22 mouse cellular contexts compared by ENCODE assay signal in genomic region chr4:132062289-132062688, GRCm38 (mm10). TPM values are rescaled to one million over a fixed set of nuclear protein-coding genes. Genes with fewer than 3 reads are reported as not detected.
DNase-seq lines count a peak whose midpoint lies in the region; ATAC-seq and TF ChIP-seq lines count a peak whose summit lies in the region.
"Had no signal": no experiment of that assay in that cellular context is flagged by ENCODE, and none has a peak within 500 bp of the region (broad histone marks: within the 10 kb centered on the region; RNA-seq: fewer than 3 reads in every experiment).

No protein-coding gene starts in this region.

- H3K27me3 ChIP-seq in heart, embryonic 13.5 days (replicated peaks) = no peaks in the 10 kb centered on the region
- no peaks in the 10 kb centered on the region for H3K27me3 ChIP-seq in lung, embryonic 14.5 days (ENCODE audit: insufficient read depth, low read length)
- H3K27me3 ChIP-seq in liver, embryonic 16.5 days (ENCODE audit: control insufficient read depth, insufficient read depth, low read depth, low read length) = no peaks in the 10 kb centered on the region
- H3K27me3 ChIP-seq: embryonic facial prominence, embryonic 13.5 days; heart, embryonic 12.5 days; hindbrain, embryonic 15.5 days; intestine, embryonic 15.5 days; limb, embryonic 15.5 days; neural tube, embryonic 15.5 days had no signal

- peaks cover 85% of the 10 kb centered on the region for H3K4me1 ChIP-seq in heart, embryonic 13.5 days
- peaks cover 3% of the 10 kb centered on the region; the same call in 1 of the 2 replicates for H3K4me1 ChIP-seq in lung, embryonic 14.5 days (ENCODE audit: insufficient read depth)
- peaks cover 98% of the 10 kb centered on the region for H3K4me1 ChIP-seq in liver, embryonic 16.5 days (ENCODE audit: control insufficient read depth, low read depth, low read length)

- ATAC-seq in heart, embryonic 13.5 days (ENCODE audit: extremely low read depth, insufficient number of reproducible peaks, low FRiP score, low TSS enrichment) = no peak
- no peak for ATAC-seq in lung, embryonic 14.5 days (ENCODE audit: insufficient read depth)
- no peak for ATAC-seq in liver, embryonic 16.5 days (ENCODE audit: low read depth)
- ATAC-seq: activated CD4-positive, CD25-positive, alpha-beta regulatory T cell, adult 4 months; midbrain, embryonic 16.5 days had no signal

- no peak for DNase-seq in heart, adult 9 months (ENCODE audit: low spot score in 2 of 2)
- peak; percentile 37 for DNase-seq in lung, embryonic 14.5 days
- DNase-seq in lung, postnatal 14 days = no peak
- peak; percentile 64 for DNase-seq in kidney, postnatal 14 days
- DNase-seq in frontal cortex, postnatal 25 days (ENCODE audit: low spot score in 2 of 2) = no peak
- DNase-seq: adrenal gland, postnatal 10 days; cerebellum, adult 9-11 months; gastrocnemius, adult 2 months; lung, postnatal 10 days; right cerebral cortex, postnatal 25 days had no signal

- TF ChIP-seq CTCF in lung, embryonic 14.5 days (IDR thresholded peaks at IDR 0.05; ENCODE audit: low read depth) = no peak

- H3K9ac ChIP-seq in heart, embryonic 13.5 days = no peak overlapping the region
- no peak overlapping the region for H3K9ac ChIP-seq in lung, embryonic 14.5 days
- H3K9ac ChIP-seq in liver, embryonic 16.5 days (ENCODE audit: low read depth, low read length) = 0 out of 2 replicates have a peak overlapping the region, but pooled peaks have one; percentile 17
- H3K9ac ChIP-seq: embryonic facial prominence, embryonic 13.5 days; heart, embryonic 12.5 days; hindbrain, embryonic 15.5 days; intestine, embryonic 15.5 days; limb, embryonic 15.5 days; neural tube, embryonic 15.5 days had no signal

- no peaks in the 10 kb centered on the region for H3K36me3 ChIP-seq in heart, embryonic 13.5 days
- no peaks in the 10 kb centered on the region for H3K36me3 ChIP-seq in lung, embryonic 14.5 days (ENCODE audit: insufficient read depth)
- peaks cover 17% of the 10 kb centered on the region for H3K36me3 ChIP-seq in liver, embryonic 16.5 days (ENCODE audit: control insufficient read depth, insufficient read depth)
- H3K36me3 ChIP-seq: embryonic facial prominence, embryonic 13.5 days; heart, embryonic 12.5 days; hindbrain, embryonic 15.5 days; intestine, embryonic 15.5 days; limb, embryonic 15.5 days; neural tube, embryonic 15.5 days had no signal

- H3K4me3 ChIP-seq in heart, embryonic 13.5 days = peak overlapping the region; percentile 1; the same call in 1 of the 2 replicates
- no peak overlapping the region for H3K4me3 ChIP-seq in lung, embryonic 14.5 days (ENCODE audit: low read depth, low read length)
- H3K4me3 ChIP-seq in liver, embryonic 16.5 days (ENCODE audit: low read depth, low read length) = peak overlapping the region; percentile 7; the same call in 1 of the 2 replicates
- H3K4me3 ChIP-seq: embryonic facial prominence, embryonic 13.5 days; gastrocnemius, adult 2 months; heart, embryonic 12.5 days; hindbrain, embryonic 15.5 days; intestine, embryonic 15.5 days; limb, embryonic 15.5 days; neural tube, embryonic 15.5 days had no signal

- no peaks in the 10 kb centered on the region for H3K9me3 ChIP-seq in heart, embryonic 13.5 days
- H3K9me3 ChIP-seq in lung, embryonic 14.5 days (ENCODE audit: low read depth, low read length) = no peaks in the 10 kb centered on the region
- no peaks in the 10 kb centered on the region for H3K9me3 ChIP-seq in liver, embryonic 16.5 days (replicated peaks; ENCODE audit: control insufficient read depth, low read length)
- H3K9me3 ChIP-seq: embryonic facial prominence, embryonic 13.5 days; G1E; heart, embryonic 12.5 days; hindbrain, embryonic 15.5 days; intestine, embryonic 15.5 days; limb, embryonic 15.5 days; neural tube, embryonic 15.5 days had no signal

- no peak overlapping the region for H3K27ac ChIP-seq in heart, embryonic 13.5 days (replicated peaks)
- no peak overlapping the region for H3K27ac ChIP-seq in lung, embryonic 14.5 days (ENCODE audit: low read depth)
- peak overlapping the region; percentile 99 for H3K27ac ChIP-seq in liver, embryonic 16.5 days (ENCODE audit: low read length)
- H3K27ac ChIP-seq: gastrocnemius, adult 2 months; hindbrain, embryonic 15.5 days; intestine, embryonic 15.5 days; limb, embryonic 15.5 days; neural tube, embryonic 15.5 days had no signal

- H3K4me2 ChIP-seq in heart, embryonic 13.5 days = peak overlapping the region; percentile 38
- no peak overlapping the region for H3K4me2 ChIP-seq in lung, embryonic 14.5 days
- peak overlapping the region; percentile 60 for H3K4me2 ChIP-seq in liver, embryonic 16.5 days (ENCODE audit: low read depth, low read length)
- H3K4me2 ChIP-seq: embryonic facial prominence, embryonic 13.5 days; heart, embryonic 12.5 days; hindbrain, embryonic 15.5 days; intestine, embryonic 15.5 days; limb, embryonic 15.5 days; neural tube, embryonic 15.5 days had no signal

- 55% methylated on average over 8 of the region's 8 CpGs for WGBS in heart, embryonic 13.5 days
- 38% methylated on average over 8 of the region's 8 CpGs for WGBS in lung, embryonic 14.5 days
- WGBS in liver, embryonic 16.5 days (ENCODE audit: insufficient replicate concordance) = 80% methylated on average over 8 of the region's 8 CpGs

RNA-seq across cellular contexts. Expression of gene Gm10300, which starts 12.2 kb away (rescaled TPM):
- polyA plus RNA-seq in heart, embryonic 13.5 days (2015; fragmentation: Nextera tagmentation; extraction: Ambion mirVana) = 0.08 and 0.13 TPM in 2 replicates
- 0.08 and 0.11 TPM in 2 replicates for polyA plus RNA-seq in lung, embryonic 14.5 days (2014; fragmentation: Nextera tagmentation; extraction: Ambion mirVana)
- 0.33 and 0.46 TPM in 2 replicates for polyA plus RNA-seq in liver, embryonic 16.5 days (2015; fragmentation: Nextera tagmentation; extraction: Ambion mirVana)
- polyA plus RNA-seq: activated CD4-positive, CD25-positive, alpha-beta regulatory T cell, adult 4 months; forebrain, embryonic 11.5 days; hindbrain, embryonic 15.5 days; midbrain, embryonic 16.5 days; neural tube, embryonic 15.5 days had no signal

RNA-seq across cellular contexts. Expression of gene Epb41, which starts 12.8 kb away (rescaled TPM):
- 58.5 and 76.5 TPM in 2 replicates for polyA plus RNA-seq in heart, embryonic 13.5 days (2015; fragmentation: Nextera tagmentation; extraction: Ambion mirVana)
- 79.1 and 86.3 TPM in 2 replicates for polyA plus RNA-seq in lung, embryonic 14.5 days (2014; fragmentation: Nextera tagmentation; extraction: Ambion mirVana)
- 196 and 232 TPM in 2 replicates for polyA plus RNA-seq in liver, embryonic 16.5 days (2015; fragmentation: Nextera tagmentation; extraction: Ambion mirVana)

Comparison
In these comparisons a context has a peak if more than half of its experiments do, and no peak if none do; other contexts are left out.
1. DNase-seq: peak in lung, embryonic 14.5 days (single experiment) and kidney, postnatal 14 days (single experiment); none in heart, adult 9 months (0 of 2), lung, postnatal 14 days (single experiment) and frontal cortex, postnatal 25 days (0 of 2).